Mouse (Mus musculus): ENCODE measurements around the gene B3galt1. TPM values are rescaled to one million over a fixed set of nuclear protein-coding genes. Genes with fewer than 3 reads are reported as not detected.

The B3galt1 gene
- polyA plus RNA-seq, 1 experiment, result 0.04 TPM

- Histone ChIP-seq H3K27me3 (ENCODE audit: control insufficient read depth, insufficient read depth, low read length) (no peaks in the 10 kb centered on the region), H3K4me1 (ENCODE audit: control insufficient read depth, insufficient read depth, insufficient read length, low read length) (no peaks in the 10 kb centered on the region), H3K27ac (ENCODE audit: insufficient read depth, low read depth, low read length) (no peak overlapping the region), H3K4me3 (ENCODE audit: low read depth, low read length) (no peak overlapping the region), H3K36me3 (ENCODE audit: control insufficient read depth, insufficient read depth, low read length) (no peaks in the 10 kb centered on the region)
- 79% methylated on average over 6 of the region's 6 CpGs for WGBS
- TF ChIP-seq CTCF (IDR thresholded peaks at IDR 0.05; ENCODE audit: extremely low read depth, insufficient read length, insufficient replicate concordance, low read depth, low read length) (no peak), POLR2A (IDR thresholded peaks at IDR 0.05; ENCODE audit: low read depth, low read length) (no peak)
Observed at GRCm38 (mm10) chr2:67971576-67971975, 405.9 kb downstream of the B3galt1 start.

- Histone ChIP-seq H3K4me3 (ENCODE audit: low read depth, low read length) (no peak overlapping the region), H3K4me1 (ENCODE audit: control insufficient read depth, insufficient read depth, insufficient read length, low read length) (no peaks in the 10 kb centered on the region), H3K36me3 (ENCODE audit: control insufficient read depth, insufficient read depth, low read length) (no peaks in the 10 kb centered on the region), H3K27me3 (ENCODE audit: control insufficient read depth, insufficient read depth, low read length) (no peaks in the 10 kb centered on the region), H3K27ac (ENCODE audit: insufficient read depth, low read depth, low read length) (no peak overlapping the region)
- no peak for TF ChIP-seq CTCF (IDR thresholded peaks at IDR 0.05; ENCODE audit: extremely low read depth, insufficient read length, insufficient replicate concordance, low read depth, low read length)
- no peak for TF ChIP-seq POLR2A (IDR thresholded peaks at IDR 0.05; ENCODE audit: low read depth, low read length)
Observed at GRCm38 (mm10) chr2:67975764-67976163, 410.1 kb downstream of the B3galt1 start.

GRCm38 (mm10) chr2:67976488-67976887 lies 410.8 kb downstream of the B3galt1 start:
- WGBS, result 93% methylated on average over 4 of the region's 4 CpGs
- TF ChIP-seq POLR2A (IDR thresholded peaks at IDR 0.05; ENCODE audit: low read depth, low read length), result no peak
- no peak for TF ChIP-seq CTCF (IDR thresholded peaks at IDR 0.05; ENCODE audit: extremely low read depth, insufficient read length, insufficient replicate concordance, low read depth, low read length)
- no peak overlapping the region for H3K4me3 ChIP-seq (ENCODE audit: low read depth, low read length)
- H3K36me3 ChIP-seq (ENCODE audit: control insufficient read depth, insufficient read depth, low read length), result no peaks in the 10 kb centered on the region
- H3K27ac ChIP-seq (ENCODE audit: insufficient read depth, low read depth, low read length), result no peak overlapping the region
- no peaks in the 10 kb centered on the region for H3K4me1 ChIP-seq (ENCODE audit: control insufficient read depth, insufficient read depth, insufficient read length, low read length)
- no peaks in the 10 kb centered on the region for H3K27me3 ChIP-seq (ENCODE audit: control insufficient read depth, insufficient read depth, low read length)

GRCm38 (mm10) chr2:67977620-67978262 lies 412.1 kb downstream of the B3galt1 start:
- no peak for TF ChIP-seq POLR2A (IDR thresholded peaks at IDR 0.05; ENCODE audit: low read depth, low read length)
- WGBS, result 44% methylated on average over 6 of the region's 6 CpGs
- Histone ChIP-seq H3K27me3 (ENCODE audit: control insufficient read depth, insufficient read depth, low read length) (no peaks in the 10 kb centered on the region), H3K36me3 (ENCODE audit: control insufficient read depth, insufficient read depth, low read length) (no peaks in the 10 kb centered on the region), H3K4me3 (ENCODE audit: low read depth, low read length) (no peak overlapping the region), H3K27ac (ENCODE audit: insufficient read depth, low read depth, low read length) (no peak overlapping the region), H3K4me1 (ENCODE audit: control insufficient read depth, insufficient read depth, insufficient read length, low read length) (no peaks in the 10 kb centered on the region)

- Histone ChIP-seq H3K4me1 (ENCODE audit: control insufficient read depth, insufficient read depth, insufficient read length, low read length) (no peaks in the 10 kb centered on the region), H3K4me3 (ENCODE audit: low read depth, low read length) (no peak overlapping the region), H3K27ac (ENCODE audit: insufficient read depth, low read depth, low read length) (no peak overlapping the region), H3K27me3 (ENCODE audit: control insufficient read depth, insufficient read depth, low read length) (no peaks in the 10 kb centered on the region), H3K36me3 (ENCODE audit: control insufficient read depth, insufficient read depth, low read length) (no peaks in the 10 kb centered on the region)
- TF ChIP-seq POLR2A (IDR thresholded peaks at IDR 0.05; ENCODE audit: low read depth, low read length) (no peak), CTCF (IDR thresholded peaks at IDR 0.05; ENCODE audit: extremely low read depth, insufficient read length, insufficient replicate concordance, low read depth, low read length) (no peak)
- whole genome bisulfite sequencing, result 82% methylated on average over 3 of the region's 3 CpGs
Observed at GRCm38 (mm10) chr2:67983563-67983962, 417.9 kb downstream of the B3galt1 start.

GRCm38 (mm10) chr2:67985133-67985532 lies 419.5 kb downstream of the B3galt1 start:
- no peaks in the 10 kb centered on the region for H3K36me3 ChIP-seq (ENCODE audit: control insufficient read depth, insufficient read depth, low read length)
- 72% methylated on average over 3 of the region's 3 CpGs for WGBS
- no peak overlapping the region for H3K27ac ChIP-seq (ENCODE audit: insufficient read depth, low read depth, low read length)
- H3K4me3 ChIP-seq (ENCODE audit: low read depth, low read length), result no peak overlapping the region
- no peaks in the 10 kb centered on the region for H3K4me1 ChIP-seq (ENCODE audit: control insufficient read depth, insufficient read depth, insufficient read length, low read length)
- TF ChIP-seq CTCF (IDR thresholded peaks at IDR 0.05; ENCODE audit: extremely low read depth, insufficient read length, insufficient replicate concordance, low read depth, low read length), result no peak
- TF ChIP-seq POLR2A (IDR thresholded peaks at IDR 0.05; ENCODE audit: low read depth, low read length), result no peak
- no peaks in the 10 kb centered on the region for H3K27me3 ChIP-seq (ENCODE audit: control insufficient read depth, insufficient read depth, low read length)

- 89% methylated on average over 1 of the region's 1 CpGs for WGBS
- H3K4me3 ChIP-seq (ENCODE audit: low read depth, low read length), result no peak overlapping the region
- no peaks in the 10 kb centered on the region for H3K4me1 ChIP-seq (ENCODE audit: control insufficient read depth, insufficient read depth, insufficient read length, low read length)
- no peak overlapping the region for H3K27ac ChIP-seq (ENCODE audit: insufficient read depth, low read depth, low read length)
- TF ChIP-seq POLR2A (IDR thresholded peaks at IDR 0.05; ENCODE audit: low read depth, low read length), result no peak
- no peak for TF ChIP-seq CTCF (IDR thresholded peaks at IDR 0.05; ENCODE audit: extremely low read depth, insufficient read length, insufficient replicate concordance, low read depth, low read length)
- no peaks in the 10 kb centered on the region for H3K27me3 ChIP-seq (ENCODE audit: control insufficient read depth, insufficient read depth, low read length)
- H3K36me3 ChIP-seq (ENCODE audit: control insufficient read depth, insufficient read depth, low read length), result no peaks in the 10 kb centered on the region
Observed at GRCm38 (mm10) chr2:67993421-67993820, 427.8 kb downstream of the B3galt1 start.
